Mouse (Mus musculus) ES-CJ7 (cell line): ENCODE measurements around the gene Gbp7.
"Not testable (repeated sequence)": the region's sequence is repeated elsewhere in the genome, so short reads cannot be mapped to it uniquely, and the experiment has no call there.

ENCODE experiments used
- DNase-seq: peaks from one replicate; pipeline ENCODE4 v3.0.0; 2011; ENCODE audit warnings: low read depth, low spot score

Gene Gbp7

GRCm38 (mm10) chr3:142530087-142530953, at the start of gene Gbp7:
Gbp7 (plus strand) TSS chr3:142530342.
- peak; percentile 52 for DNase-seq

GRCm38 (mm10) chr3:142490465-142490864, 39.7 kb upstream of the Gbp7 start:
- peak; percentile 68 for DNase-seq

- peak; percentile 55 for DNase-seq
Measured at GRCm38 (mm10) chr3:142493536-142494061, 36.5 kb upstream of the Gbp7 start, which contains the start of gene Gbp5. Gbp5 (plus strand) TSS chr3:142493978.

- DNase-seq = no peak
Measured at GRCm38 (mm10) chr3:142495146-142495655, 34.9 kb upstream of the Gbp7 start.

GRCm38 (mm10) chr3:142496113-142497101, 33.7 kb upstream of the Gbp7 start:
- no peak for DNase-seq

DNA sequence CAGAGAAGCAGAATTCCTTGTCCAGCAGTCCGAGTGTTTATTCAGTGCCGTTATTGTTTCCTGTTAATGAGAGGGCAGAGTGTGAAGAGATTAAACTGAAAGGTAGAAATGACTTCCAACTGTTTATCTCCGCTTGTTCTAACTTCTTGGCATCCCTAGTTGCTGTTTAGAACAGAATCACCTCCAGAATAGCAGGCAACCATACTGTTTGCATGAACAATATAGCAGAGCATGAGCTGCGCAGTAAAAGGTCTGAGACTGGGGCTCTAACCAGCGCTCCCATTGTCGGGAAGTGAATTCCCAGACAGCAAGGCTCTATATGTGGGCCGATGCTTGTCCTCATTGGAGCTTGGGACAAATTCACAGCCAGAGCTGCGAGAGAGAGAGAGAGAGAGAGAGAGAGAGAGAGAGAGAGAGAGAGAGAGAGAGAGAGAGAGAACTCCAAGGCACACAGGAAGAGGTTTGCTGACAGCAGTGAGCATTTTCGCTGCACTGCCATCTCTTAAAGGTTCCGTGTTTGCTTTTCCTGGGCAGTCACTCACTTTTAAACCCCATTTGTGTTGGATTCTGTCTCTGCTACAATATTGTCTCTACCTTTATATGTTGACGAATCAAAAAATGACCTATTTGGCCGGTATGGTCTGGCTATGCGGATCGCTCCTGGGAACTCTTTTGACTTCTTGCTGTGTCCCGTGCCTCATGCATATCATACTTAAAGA, 32.9 kb upstream of the Gbp7 start:
- no peak for DNase-seq

- DNase-seq = no peak
Measured at GRCm38 (mm10) chr3:142498941-142499340, 31.2 kb upstream of the Gbp7 start.

DNA sequence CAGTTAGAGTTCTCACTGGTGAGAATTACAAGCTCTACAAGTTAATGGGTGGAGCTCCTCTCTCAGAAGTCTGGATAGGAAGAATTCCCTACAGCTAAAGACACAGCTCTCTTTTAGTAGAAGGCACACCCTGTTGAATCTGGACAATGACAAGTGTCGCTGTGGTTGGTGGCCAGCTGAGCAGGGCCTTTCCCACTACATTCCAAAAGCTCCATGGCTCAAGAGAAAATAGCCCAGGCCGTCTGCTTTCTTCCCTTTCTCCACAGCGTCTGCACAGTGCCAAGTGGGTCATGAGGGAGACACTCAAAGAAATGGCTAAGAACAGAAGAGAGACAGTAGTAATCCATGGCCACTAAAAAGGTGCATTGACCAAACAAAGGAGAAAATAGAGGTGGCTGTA, 2.0 kb upstream of the Gbp7 start:
- DNase-seq = no peak

GRCm38 (mm10) chr3:142529597-142529996, 545 bp upstream of the Gbp7 start:
- no peak for DNase-seq

DNA sequence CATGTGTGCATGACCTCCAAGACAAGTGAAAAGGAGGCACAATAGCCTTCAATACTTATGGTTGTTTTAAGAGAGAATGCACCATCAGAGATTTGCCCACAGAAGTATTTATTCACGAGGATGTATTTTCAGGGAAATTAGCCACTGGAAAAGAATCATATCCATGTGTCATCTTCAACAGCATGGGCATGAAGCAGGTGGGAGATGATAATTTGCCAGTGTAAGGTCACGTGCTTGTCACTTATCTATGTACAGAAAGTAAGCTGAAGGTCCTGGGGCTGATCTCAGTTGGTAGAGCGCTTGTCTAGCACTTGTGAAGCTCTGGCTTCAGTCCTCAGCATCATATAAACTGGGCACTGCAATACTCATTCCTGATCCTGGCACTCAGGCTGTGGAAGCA, 1.5 kb downstream of the Gbp7 start:
- no peak for DNase-seq

GRCm38 (mm10) chr3:142533185-142533584, 3.0 kb downstream of the Gbp7 start:
- DNase-seq = no peak

DNA sequence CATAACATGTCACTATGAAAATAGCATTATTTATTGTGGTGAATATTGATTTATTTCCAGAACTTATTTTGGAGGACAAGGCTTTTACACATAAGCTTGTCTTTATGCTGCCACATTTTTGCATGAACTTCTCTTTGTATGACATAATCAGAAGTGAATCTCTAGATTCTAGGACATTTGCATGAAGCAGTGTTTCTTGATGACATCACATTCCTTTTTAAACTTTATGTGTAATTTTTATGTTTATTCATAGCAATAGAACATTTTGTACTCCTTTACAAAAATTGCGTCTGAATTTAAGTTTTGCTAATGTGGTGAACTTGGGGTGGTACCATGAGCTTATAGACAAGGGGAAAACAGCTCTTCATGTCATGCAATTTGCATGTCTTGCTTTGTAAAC, 5.5 kb downstream of the Gbp7 start:
- no peak for DNase-seq

GRCm38 (mm10) chr3:142541391-142541790, 11.2 kb downstream of the Gbp7 start:
- DNase-seq = no peak

GRCm38 (mm10) chr3:142542776-142543175, 12.6 kb downstream of the Gbp7 start:
- not testable (repeated sequence) for DNase-seq

- no peak for DNase-seq
Measured at GRCm38 (mm10) chr3:142546690-142547089, 16.5 kb downstream of the Gbp7 start.

- DNase-seq = no peak
Measured at GRCm38 (mm10) chr3:142550052-142550676, 20.0 kb downstream of the Gbp7 start.

- DNase-seq = no peak
Measured at GRCm38 (mm10) chr3:142554601-142555000, 24.5 kb downstream of the Gbp7 start.

DNA sequence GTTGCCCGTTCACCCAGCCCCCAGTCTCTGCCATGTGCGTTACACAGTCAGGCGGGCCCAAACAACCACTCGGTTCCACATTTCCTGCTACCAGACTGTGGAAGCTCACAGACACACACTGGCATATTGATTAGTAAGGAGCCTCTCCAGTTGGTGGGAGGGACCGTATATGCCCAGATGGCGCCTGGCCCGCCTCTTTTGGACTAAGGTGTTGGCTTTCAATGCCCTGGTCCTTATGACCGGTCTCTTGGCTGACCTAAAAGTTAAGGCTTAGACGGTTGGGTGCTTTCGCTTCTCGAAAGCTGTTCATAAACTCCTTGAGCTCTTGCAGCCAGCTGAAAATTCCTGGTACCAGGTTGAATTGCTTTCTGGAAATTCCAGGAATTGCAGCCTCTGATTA, 25.5 kb downstream of the Gbp7 start:
- DNase-seq = no peak

DNA sequence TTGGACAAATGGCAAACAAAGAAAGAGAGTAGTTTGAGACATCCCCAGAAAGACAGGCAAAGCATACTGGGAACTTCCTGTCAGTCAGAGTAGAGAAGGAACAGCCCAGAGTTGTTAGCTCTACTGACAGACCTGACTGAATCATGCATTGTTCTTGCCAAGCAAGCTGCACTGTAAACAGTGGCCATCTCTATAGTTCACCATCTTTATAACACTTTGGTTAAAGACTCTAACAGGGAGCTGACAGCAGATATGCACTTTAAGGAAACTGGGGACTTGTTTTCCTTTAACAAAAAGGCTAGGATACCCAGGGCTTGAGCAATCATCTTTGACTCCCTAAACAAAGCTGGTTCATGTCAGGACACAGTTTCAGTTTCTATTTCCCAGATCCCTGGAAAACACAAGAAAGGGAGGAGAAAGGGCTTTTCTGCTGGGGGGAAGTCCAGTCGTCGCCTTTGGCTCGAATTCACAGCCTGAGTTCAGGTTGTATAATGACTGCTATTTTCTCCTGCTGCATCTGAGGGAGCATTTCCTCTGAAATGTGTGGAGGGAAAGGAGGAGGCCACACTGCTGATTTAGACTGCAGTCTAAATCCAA, 29.6 kb downstream of the Gbp7 start, which contains the start of gene Gbp3:
Gene Gbp3 (plus strand): TSS at position 395 of the 597 bp plus-strand sequence.
- DNase-seq = no peak

- peak; percentile 89 for DNase-seq
Measured at GRCm38 (mm10) chr3:142560296-142560948, 30.3 kb downstream of the Gbp7 start.
